Mouse (Mus musculus): Measurements from ENCODE around the gene Fam83g. TPM values are rescaled to one million over a fixed set of nuclear protein-coding genes. Genes with fewer than 3 reads are reported as not detected.

Gene Fam83g
- polyA plus RNA-seq, 1 experiment from 2014 or later, result 3.2 TPM

GRCm38 (mm10) chr11:61649163-61649580, 34.7 kb upstream of the Fam83g start:
- no peaks in the 10 kb centered on the region for H3K9me3 ChIP-seq (ENCODE audit: control insufficient read depth, low read depth, low read length)
- H3K9ac ChIP-seq (replicated peaks; ENCODE audit: low read depth, low read length), result no peak overlapping the region
- no peak for ATAC-seq (ENCODE audit: insufficient number of reproducible peaks, insufficient read depth, low FRiP score, low read depth)
- no peak overlapping the region for H3K4me3 ChIP-seq (ENCODE audit: low read depth, low read length)
- no peaks in the 10 kb centered on the region for H3K27me3 ChIP-seq (ENCODE audit: control insufficient read depth, insufficient read depth, low read length)
- WGBS, result 88% methylated on average over 5 of the region's 5 CpGs
- H3K4me2 ChIP-seq (replicated peaks; ENCODE audit: low read depth, low read length), result no peak overlapping the region
- H3K36me3 ChIP-seq (ENCODE audit: control insufficient read depth, insufficient read depth, low read length), result no peaks in the 10 kb centered on the region
- peaks cover 5% of the 10 kb centered on the region; the same call in 1 of the 2 replicates for H3K4me1 ChIP-seq (ENCODE audit: control insufficient read depth, insufficient read depth, low read length)
- H3K27ac ChIP-seq (ENCODE audit: low read length), result no peak overlapping the region

DNA sequence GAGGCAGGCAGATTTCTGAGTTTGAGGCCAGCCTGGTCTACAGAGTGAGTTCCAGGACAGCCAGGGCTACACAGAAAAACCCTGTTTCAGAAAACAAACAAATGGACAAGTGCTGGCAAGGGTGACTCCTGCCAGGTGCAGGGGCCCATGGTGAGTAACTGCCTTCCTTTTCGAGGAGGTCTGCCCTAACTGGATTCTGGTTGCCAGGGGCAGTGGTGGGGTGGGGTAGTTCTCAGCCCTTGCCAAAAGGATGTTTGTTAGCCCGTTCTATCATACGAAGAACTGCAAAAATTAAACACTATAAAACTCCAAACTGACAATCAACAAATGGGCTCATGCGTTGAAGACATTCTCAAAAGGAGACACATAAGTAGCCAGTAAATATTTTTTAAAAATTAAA, 34.3 kb upstream of the Fam83g start:
- WGBS, result 81% methylated on average over 4 of the region's 4 CpGs
- no peaks in the 10 kb centered on the region for H3K9me3 ChIP-seq (ENCODE audit: control insufficient read depth, low read depth, low read length)
- no peak overlapping the region for H3K4me3 ChIP-seq (ENCODE audit: low read depth, low read length)
- peaks cover 2% of the 10 kb centered on the region; the same call in 1 of the 2 replicates for H3K4me1 ChIP-seq (ENCODE audit: control insufficient read depth, insufficient read depth, low read length)
- no peak overlapping the region for H3K9ac ChIP-seq (replicated peaks; ENCODE audit: low read depth, low read length)
- H3K27ac ChIP-seq (ENCODE audit: low read length), result no peak overlapping the region
- H3K36me3 ChIP-seq (ENCODE audit: control insufficient read depth, insufficient read depth, low read length), result no peaks in the 10 kb centered on the region
- no peak overlapping the region for H3K4me2 ChIP-seq (replicated peaks; ENCODE audit: low read depth, low read length)
- no peaks in the 10 kb centered on the region for H3K27me3 ChIP-seq (ENCODE audit: control insufficient read depth, insufficient read depth, low read length)
- no peak for ATAC-seq (ENCODE audit: insufficient number of reproducible peaks, insufficient read depth, low FRiP score, low read depth)

- H3K4me2 ChIP-seq (replicated peaks; ENCODE audit: low read depth, low read length), result no peak overlapping the region
- no peaks in the 10 kb centered on the region for H3K4me1 ChIP-seq (ENCODE audit: control insufficient read depth, insufficient read depth, low read length)
- ATAC-seq (ENCODE audit: insufficient number of reproducible peaks, insufficient read depth, low FRiP score, low read depth), result no peak
- H3K36me3 ChIP-seq (ENCODE audit: control insufficient read depth, insufficient read depth, low read length), result no peaks in the 10 kb centered on the region
- H3K9ac ChIP-seq (replicated peaks; ENCODE audit: low read depth, low read length), result no peak overlapping the region
- H3K27ac ChIP-seq (ENCODE audit: low read length), result no peak overlapping the region
- no peaks in the 10 kb centered on the region for H3K9me3 ChIP-seq (ENCODE audit: control insufficient read depth, low read depth, low read length)
- 76% methylated on average over 9 of the region's 9 CpGs for WGBS
- H3K4me3 ChIP-seq (ENCODE audit: low read depth, low read length), result no peak overlapping the region
- no peaks in the 10 kb centered on the region for H3K27me3 ChIP-seq (ENCODE audit: control insufficient read depth, insufficient read depth, low read length)
Observed at GRCm38 (mm10) chr11:61650470-61651265, 33.2 kb upstream of the Fam83g start.

- Histone ChIP-seq H3K9me3 (ENCODE audit: control insufficient read depth, low read depth, low read length) (no peaks in the 10 kb centered on the region), H3K4me2 (replicated peaks; ENCODE audit: low read depth, low read length) (no peak overlapping the region), H3K4me1 (ENCODE audit: control insufficient read depth, insufficient read depth, low read length) (no peaks in the 10 kb centered on the region), H3K27ac (ENCODE audit: low read length) (no peak overlapping the region), H3K36me3 (ENCODE audit: control insufficient read depth, insufficient read depth, low read length) (no peaks in the 10 kb centered on the region), H3K27me3 (ENCODE audit: control insufficient read depth, insufficient read depth, low read length) (no peaks in the 10 kb centered on the region), H3K4me3 (ENCODE audit: low read depth, low read length) (no peak overlapping the region), H3K9ac (replicated peaks; ENCODE audit: low read depth, low read length) (no peak overlapping the region)
- ATAC-seq (ENCODE audit: insufficient number of reproducible peaks, insufficient read depth, low FRiP score, low read depth), result no peak
- 87% methylated on average over 5 of the region's 5 CpGs for WGBS
Observed at GRCm38 (mm10) chr11:61652216-61652615, 31.7 kb upstream of the Fam83g start.

- no peak for ATAC-seq (ENCODE audit: insufficient number of reproducible peaks, insufficient read depth, low FRiP score, low read depth)
- no peak within 1 kb of the TSS for H3K9ac ChIP-seq (replicated peaks; ENCODE audit: low read depth, low read length)
- no peak within 1 kb of the TSS for H3K4me3 ChIP-seq (ENCODE audit: low read depth, low read length)
- H3K9me3 ChIP-seq (ENCODE audit: control insufficient read depth, low read depth, low read length), result no peaks in the 10 kb centered on the region
- H3K27ac ChIP-seq (ENCODE audit: low read length), result no peak within 1 kb of the TSS
- H3K4me1 ChIP-seq (ENCODE audit: control insufficient read depth, insufficient read depth, low read length), result no peaks in the 10 kb centered on the region
- H3K4me2 ChIP-seq (replicated peaks; ENCODE audit: low read depth, low read length), result no peak within 1 kb of the TSS; the same call in 1 of the 2 replicates
- no peaks in the 10 kb centered on the region for H3K36me3 ChIP-seq (ENCODE audit: control insufficient read depth, insufficient read depth, low read length)
- H3K27me3 ChIP-seq (ENCODE audit: control insufficient read depth, insufficient read depth, low read length), result no peaks in the 10 kb centered on the region
- 60% methylated on average over 10 of the region's 10 CpGs for WGBS
Observed at GRCm38 (mm10) chr11:61652686-61653447, 31.0 kb upstream of the Fam83g start, which contains the start of gene Grap. Gene Grap, plus strand, starts transcription at chr11:61653265.

DNA sequence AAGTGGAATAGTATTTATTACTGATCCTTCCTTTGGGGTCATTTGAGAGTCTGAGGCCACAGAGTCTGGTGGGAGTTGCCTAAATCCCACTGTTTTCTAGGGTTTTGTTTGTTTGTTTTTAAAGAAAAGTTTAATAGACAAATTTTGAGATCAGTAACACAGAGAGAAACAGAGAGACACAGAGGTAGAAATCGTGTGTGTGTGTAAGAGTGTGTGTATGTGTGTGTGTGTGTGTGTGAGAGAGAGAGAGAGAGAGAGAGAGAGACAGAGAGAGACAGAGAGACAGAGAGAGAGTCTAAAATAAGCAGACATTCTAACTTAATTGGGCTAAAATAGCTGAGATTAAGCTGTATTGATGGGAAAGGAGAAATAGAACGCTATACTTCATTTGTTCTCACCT, 30.3 kb upstream of the Fam83g start:
- Histone ChIP-seq H3K27ac (ENCODE audit: low read length) (no peak overlapping the region), H3K4me1 (ENCODE audit: control insufficient read depth, insufficient read depth, low read length) (no peaks in the 10 kb centered on the region), H3K4me2 (replicated peaks; ENCODE audit: low read depth, low read length) (no peak overlapping the region; the same call in 1 of the 2 replicates), H3K36me3 (ENCODE audit: control insufficient read depth, insufficient read depth, low read length) (no peaks in the 10 kb centered on the region), H3K9ac (replicated peaks; ENCODE audit: low read depth, low read length) (no peak overlapping the region), H3K9me3 (ENCODE audit: control insufficient read depth, low read depth, low read length) (no peaks in the 10 kb centered on the region), H3K4me3 (ENCODE audit: low read depth, low read length) (no peak overlapping the region), H3K27me3 (ENCODE audit: control insufficient read depth, insufficient read depth, low read length) (no peaks in the 10 kb centered on the region)
- no peak for ATAC-seq (ENCODE audit: insufficient number of reproducible peaks, insufficient read depth, low FRiP score, low read depth)
- 66% methylated on average over 2 of the region's 2 CpGs for WGBS

DNA sequence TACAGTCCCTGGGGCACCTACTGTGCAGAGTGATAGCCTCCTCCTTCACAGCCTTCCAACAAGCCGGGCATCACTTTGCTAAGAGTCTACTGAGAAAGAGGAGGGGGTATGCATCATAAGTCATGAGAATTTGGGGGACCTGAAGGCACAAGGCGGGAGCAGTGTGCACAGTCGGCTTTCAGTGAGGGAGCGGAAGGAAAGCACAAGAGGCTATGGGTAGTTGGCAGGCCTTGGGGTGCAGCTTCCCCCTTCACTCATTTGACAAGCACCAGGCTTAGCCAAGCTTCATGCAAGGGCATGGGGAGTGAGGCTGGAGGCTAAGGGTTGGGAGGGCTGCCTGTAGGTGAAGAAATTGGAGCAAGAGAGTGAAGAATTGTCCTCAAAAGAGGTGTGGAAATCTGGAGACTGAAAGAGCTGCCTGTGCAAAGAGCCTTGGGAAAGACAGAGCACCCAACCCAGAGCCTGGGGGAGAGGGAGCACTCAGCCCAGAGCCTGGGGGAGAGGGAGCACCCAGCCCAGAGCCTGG, 29.0 kb upstream of the Fam83g start:
- H3K9ac ChIP-seq (replicated peaks; ENCODE audit: low read depth, low read length), result no peak overlapping the region
- H3K9me3 ChIP-seq (ENCODE audit: control insufficient read depth, low read depth, low read length), result no peaks in the 10 kb centered on the region
- H3K27me3 ChIP-seq (ENCODE audit: control insufficient read depth, insufficient read depth, low read length), result no peaks in the 10 kb centered on the region
- 89% methylated on average over 4 of the region's 4 CpGs for WGBS
- no peak for ATAC-seq (ENCODE audit: insufficient number of reproducible peaks, insufficient read depth, low FRiP score, low read depth)
- H3K27ac ChIP-seq (ENCODE audit: low read length), result no peak overlapping the region
- H3K36me3 ChIP-seq (ENCODE audit: control insufficient read depth, insufficient read depth, low read length), result no peaks in the 10 kb centered on the region
- no peak overlapping the region for H3K4me3 ChIP-seq (ENCODE audit: low read depth, low read length)
- H3K4me2 ChIP-seq (replicated peaks; ENCODE audit: low read depth, low read length), result no peak overlapping the region
- H3K4me1 ChIP-seq (ENCODE audit: control insufficient read depth, insufficient read depth, low read length), result no peaks in the 10 kb centered on the region

- Histone ChIP-seq H3K27ac (ENCODE audit: low read length) (no peak overlapping the region), H3K9me3 (ENCODE audit: control insufficient read depth, low read depth, low read length) (no peaks in the 10 kb centered on the region), H3K4me3 (ENCODE audit: low read depth, low read length) (no peak overlapping the region), H3K27me3 (ENCODE audit: control insufficient read depth, insufficient read depth, low read length) (no peaks in the 10 kb centered on the region), H3K36me3 (ENCODE audit: control insufficient read depth, insufficient read depth, low read length) (no peaks in the 10 kb centered on the region), H3K4me1 (ENCODE audit: control insufficient read depth, insufficient read depth, low read length) (no peaks in the 10 kb centered on the region), H3K4me2 (replicated peaks; ENCODE audit: low read depth, low read length) (no peak overlapping the region), H3K9ac (replicated peaks; ENCODE audit: low read depth, low read length) (no peak overlapping the region)
- WGBS, result 66% methylated on average over 4 of the region's 4 CpGs
- no peak for ATAC-seq (ENCODE audit: insufficient number of reproducible peaks, insufficient read depth, low FRiP score, low read depth)
Observed at GRCm38 (mm10) chr11:61655649-61656048, 28.2 kb upstream of the Fam83g start.
